Mouse (Mus musculus) ES-Bruce4 (cell line): ENCODE results near the gene Apol10a. TPM values are rescaled to one million over a fixed set of nuclear protein-coding genes. Genes with fewer than 3 reads are reported as not detected.
"Not testable (repeated sequence)": the region's sequence is repeated elsewhere in the genome, so short reads cannot be mapped to it uniquely, and the experiment has no call there.

Experiments
- H3K27ac ChIP-seq: 2 replicates; pipeline ENCODE4 v1.5.1; 2012; ENCODE audit warnings: low read length, inconsistent platforms; ENCODE audit not compliant: insufficient read depth
- H3K27me3 ChIP-seq: 2 replicates; pipeline ENCODE4 v1.6.1; 2012; ENCODE audit warnings: mild to moderate bottlenecking, low read length, inconsistent platforms; ENCODE audit not compliant: control insufficient read depth, poor library complexity, insufficient read depth, severe bottlenecking
- H3K36me3 ChIP-seq: 2 replicates; pipeline ENCODE4 v1.6.1; 2012; ENCODE audit warnings: inconsistent platforms, mild to moderate bottlenecking, low read length, moderate library complexity; ENCODE audit not compliant: control insufficient read depth, poor library complexity, insufficient read depth, severe bottlenecking
- H3K4me1 ChIP-seq: one replicate; pipeline ENCODE4 v1.8.1; 2011; ENCODE audit warnings: low read length; ENCODE audit not compliant: control insufficient read depth, insufficient read depth
- H3K4me3 ChIP-seq: 2 replicates; pipeline ENCODE4 v1.5.1; 2011; ENCODE audit warnings: low read depth, mild to moderate bottlenecking, low read length
- H3K9ac ChIP-seq: 2 replicates; pipeline ENCODE4 v1.6.1; 2012; ENCODE audit warnings: low read depth, mild to moderate bottlenecking, inconsistent platforms; ENCODE audit not compliant: poor library complexity, severe bottlenecking
- H3K9me3 ChIP-seq: replicated peaks from 2 replicates; pipeline ENCODE4 v1.6.1; 2012; ENCODE audit warnings: mild to moderate bottlenecking, low read length, inconsistent platforms; ENCODE audit not compliant: control insufficient read depth, poor library complexity, insufficient read depth, severe bottlenecking
- CTCF ChIP-seq: IDR thresholded peaks from one replicate; pipeline ENCODE4 v1.8.1; 2011; ENCODE audit warnings: low read depth, low read length
- EP300 ChIP-seq: IDR thresholded peaks from 2 replicates; pipeline ENCODE4 v1.6.1; 2011; ENCODE audit warnings: low read depth, low read length; ENCODE audit not compliant: insufficient read depth
- POLR2A ChIP-seq: IDR thresholded peaks from one replicate; pipeline ENCODE4 v1.8.1; 2011; ENCODE audit warnings: low read length; ENCODE audit not compliant: insufficient read depth
- polyA plus RNA-seq: library from polyadenylated mRNA; stranded (reverse); fragments of >200 nt; gene quantifications from 2 replicates; pipeline ENCODE4 v1.2.4, GENCODE M21; 2011; ENCODE audit warnings: low read depth; ENCODE audit not compliant: missing spikeins, insufficient read depth, insufficient read length

Gene Apol10a
- polyA plus RNA-seq, 1 experiment = not detected

DNA sequence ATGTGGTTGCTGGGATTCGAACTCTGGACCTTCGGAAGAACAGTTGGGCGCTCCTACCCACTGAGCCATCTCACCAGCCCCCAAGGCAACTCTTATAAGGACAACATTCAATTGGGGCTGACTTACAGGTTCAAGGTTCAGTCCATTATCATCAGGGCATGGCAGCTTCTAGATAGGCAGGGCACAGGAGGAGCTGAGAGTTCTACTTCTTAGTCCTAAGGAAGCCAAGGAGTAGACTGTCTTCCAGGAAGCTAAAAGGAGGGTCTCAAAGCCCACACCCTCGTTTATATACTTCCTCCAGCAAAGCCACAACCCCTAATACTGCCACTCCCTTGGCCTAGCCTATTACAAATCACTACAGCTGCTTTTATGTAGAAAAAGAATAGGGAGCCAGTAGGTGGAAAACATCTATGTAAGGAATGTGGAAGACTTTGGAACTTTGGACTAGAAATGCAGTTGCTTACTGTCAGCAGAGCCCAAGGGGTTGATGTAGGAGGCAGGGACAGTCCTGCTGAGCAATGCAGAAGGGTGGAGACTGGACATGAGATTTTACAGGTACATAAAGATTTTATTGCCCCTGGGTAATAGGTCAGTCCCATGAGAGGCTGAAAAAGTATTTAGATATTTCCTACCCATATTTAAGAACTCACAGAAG lies 5.4 kb downstream of the Apol10a start:
- H3K4me3 ChIP-seq = no peak overlapping the region
- H3K36me3 ChIP-seq = no peaks in the 10 kb centered on the region
- no peaks in the 10 kb centered on the region for H3K9me3 ChIP-seq
- no peak for TF ChIP-seq CTCF
- no peak for TF ChIP-seq EP300
- no peak for TF ChIP-seq POLR2A
- no peak overlapping the region for H3K9ac ChIP-seq
- H3K27me3 ChIP-seq = no peaks in the 10 kb centered on the region; the same call in 1 of the 2 replicates
- no peaks in the 10 kb centered on the region for H3K4me1 ChIP-seq
- H3K27ac ChIP-seq = no peak overlapping the region

GRCm38 (mm10) chr15:77493181-77493580 lies 16.3 kb downstream of the Apol10a start:
- not testable (repeated sequence) for H3K27ac ChIP-seq, H3K4me3 ChIP-seq, H3K9me3 ChIP-seq, H3K36me3 ChIP-seq, H3K4me1 ChIP-seq, H3K27me3 ChIP-seq, H3K9ac ChIP-seq

DNA sequence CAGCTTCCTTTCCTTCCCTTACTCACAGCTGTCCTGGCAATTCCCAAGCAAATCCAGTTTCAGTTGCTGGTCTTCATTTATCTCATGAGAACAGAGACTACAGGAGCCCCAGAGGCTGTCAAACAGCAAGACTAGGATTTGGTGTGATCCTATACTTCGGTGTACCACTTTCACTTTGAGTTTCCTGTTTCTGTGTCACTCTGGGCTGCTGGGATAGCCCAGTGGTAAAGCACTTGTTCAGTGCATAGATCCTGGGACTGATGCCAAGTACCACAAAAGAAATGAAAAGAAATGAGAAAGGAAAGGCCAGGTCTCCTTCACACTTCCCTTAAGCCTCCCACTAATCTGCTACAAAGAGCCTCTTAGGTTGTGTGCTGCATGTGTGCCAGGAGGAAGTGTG lies 17.8 kb downstream of the Apol10a start:
- not testable (repeated sequence) for H3K9ac ChIP-seq, H3K27me3 ChIP-seq, H3K36me3 ChIP-seq, H3K4me3 ChIP-seq, H3K9me3 ChIP-seq, H3K27ac ChIP-seq, H3K4me1 ChIP-seq

GRCm38 (mm10) chr15:77507966-77508365 lies 31.1 kb downstream of the Apol10a start, which contains the start of gene Apol11a:
TSS of gene Apol11a (plus strand) at chr15:77508271.
- not testable (repeated sequence) for H3K9me3 ChIP-seq, H3K27me3 ChIP-seq, H3K9ac ChIP-seq, H3K4me3 ChIP-seq, H3K36me3 ChIP-seq, H3K27ac ChIP-seq, H3K4me1 ChIP-seq

DNA sequence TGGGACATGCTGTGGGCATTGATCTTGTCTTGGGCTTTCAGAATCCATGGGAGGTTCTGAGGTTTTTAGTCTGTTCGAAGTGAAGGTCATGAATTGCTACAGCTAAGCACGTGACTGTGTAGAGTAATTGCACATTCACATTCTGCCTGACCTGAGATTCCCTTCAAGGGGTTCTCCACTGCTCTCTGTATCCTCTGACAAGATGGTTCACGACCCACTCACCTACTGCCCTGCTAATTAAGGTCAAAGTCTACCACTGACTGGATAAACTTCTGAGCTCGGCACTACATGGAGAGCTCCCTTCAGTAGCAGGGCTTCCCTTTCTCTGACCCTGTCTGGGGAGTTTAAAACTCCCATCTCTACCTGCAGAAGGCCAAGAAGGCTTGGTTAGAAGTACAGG lies 43.7 kb downstream of the Apol10a start:
- not testable (repeated sequence) for H3K9me3 ChIP-seq, H3K27me3 ChIP-seq, H3K27ac ChIP-seq, H3K4me1 ChIP-seq, H3K4me3 ChIP-seq, H3K36me3 ChIP-seq, H3K9ac ChIP-seq

DNA sequence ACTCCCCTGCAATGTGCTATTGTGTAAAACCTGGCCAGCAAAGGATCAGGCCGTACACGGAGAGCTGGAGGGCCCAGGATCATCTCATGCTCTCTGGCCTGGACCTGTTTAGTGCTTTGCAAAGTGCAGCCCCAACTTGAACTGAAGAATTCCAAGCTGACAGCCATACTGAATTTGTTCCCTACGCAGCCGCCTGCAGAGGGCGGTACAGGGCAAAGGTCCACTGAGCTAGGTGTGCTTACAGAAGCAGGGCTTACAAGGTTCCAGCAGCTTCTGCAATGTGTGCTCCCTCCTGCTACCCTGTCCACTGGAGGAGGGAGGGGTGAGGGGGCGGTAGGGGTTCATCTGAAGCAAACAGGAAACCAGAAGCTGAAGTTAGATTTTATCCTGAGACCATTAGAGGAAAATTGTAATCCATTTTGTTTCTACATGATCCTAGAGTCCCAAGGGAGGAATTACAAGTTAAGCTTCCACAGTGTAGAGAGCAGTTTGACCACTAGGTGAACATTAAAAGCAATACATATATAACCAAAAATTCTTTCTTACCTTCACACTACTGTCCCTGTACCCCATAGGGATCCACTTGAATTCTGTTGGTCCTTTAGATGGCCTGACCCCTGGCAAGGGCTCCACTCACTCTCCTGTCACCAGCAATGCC lies 46.5 kb downstream of the Apol10a start:
- H3K9me3 ChIP-seq, H3K27ac ChIP-seq, H3K36me3 ChIP-seq, H3K4me3 ChIP-seq, H3K4me1 ChIP-seq, H3K27me3 ChIP-seq, H3K9ac ChIP-seq: not testable (repeated sequence)
- TF ChIP-seq CTCF = peak; percentile 67

GRCm38 (mm10) chr15:77533216-77533615 lies 56.4 kb downstream of the Apol10a start, which contains the start of gene Apol7c:
TSS of gene Apol7c (minus strand) at chr15:77533316.
- TF ChIP-seq EP300 (no peak), CTCF (no peak), POLR2A (no peak)
- no peaks in the 10 kb centered on the region for H3K4me1 ChIP-seq

GRCm38 (mm10) chr15:77539221-77539620 lies 62.4 kb downstream of the Apol10a start:
- not testable (repeated sequence) for H3K9me3 ChIP-seq, H3K36me3 ChIP-seq, H3K4me1 ChIP-seq, H3K27me3 ChIP-seq, H3K4me3 ChIP-seq, H3K9ac ChIP-seq, H3K27ac ChIP-seq

More at GRCm38 (mm10) chr15:77533216-77533615, 56.4 kb downstream of the Apol10a start, which contains the start of gene Apol7c:
- no peak within 1 kb of the TSS for H3K4me3 ChIP-seq
- no peak within 1 kb of the TSS for H3K9ac ChIP-seq
- H3K36me3 ChIP-seq = no peaks in the 10 kb centered on the region
- no peak within 1 kb of the TSS for H3K27ac ChIP-seq
- H3K27me3 ChIP-seq = no peaks in the 10 kb centered on the region
- no peaks in the 10 kb centered on the region for H3K9me3 ChIP-seq
